Mouse (Mus musculus) layer of hippocampus, adult 9-10 months (tissue): ENCODE data around the gene Ints3.
A peak's percentile ranks its signal among the peaks of the same experiment; 100 is the strongest.

Source experiments
- DNase-seq: peaks from one replicate; pipeline ENCODE4 v3.0.0; 2022; ENCODE audit warnings: low spot score

Gene Ints3

DNA sequence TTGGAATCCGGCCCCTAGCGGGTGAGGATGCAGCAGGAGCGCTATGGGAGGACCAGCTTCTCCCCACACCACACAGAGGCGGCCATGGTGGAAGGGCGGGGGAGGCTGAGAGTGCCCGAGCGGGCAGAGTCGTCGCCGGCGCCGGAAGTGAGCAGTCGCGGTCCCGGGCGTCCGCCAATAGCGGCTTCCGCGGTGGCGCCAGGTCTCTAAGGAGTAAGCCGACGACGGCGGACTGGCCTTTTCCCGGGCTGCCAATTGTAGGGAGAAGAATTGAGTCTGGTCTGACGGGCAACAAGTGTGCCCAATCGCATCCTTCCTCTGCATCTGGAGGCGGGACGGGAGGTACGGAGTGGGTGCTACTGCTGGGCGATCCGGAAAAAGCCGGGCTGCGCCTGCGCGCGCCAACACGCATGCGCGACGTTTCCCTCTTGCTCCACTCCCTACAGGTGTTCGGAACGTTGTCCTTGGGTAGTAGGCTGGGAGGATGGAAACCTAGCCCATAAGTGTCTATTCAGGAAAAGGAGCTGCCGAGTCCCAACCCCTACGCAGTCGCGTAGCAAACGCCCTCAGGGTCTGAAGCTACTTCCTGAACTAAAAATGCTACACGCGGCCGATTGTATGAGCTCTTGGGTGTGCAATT lies at the start of gene Ints3:
Gene Ints3, minus strand, starts transcription at position 242 of the 640 bp plus-strand sequence.
- DNase-seq, result peak; percentile 99

DNA sequence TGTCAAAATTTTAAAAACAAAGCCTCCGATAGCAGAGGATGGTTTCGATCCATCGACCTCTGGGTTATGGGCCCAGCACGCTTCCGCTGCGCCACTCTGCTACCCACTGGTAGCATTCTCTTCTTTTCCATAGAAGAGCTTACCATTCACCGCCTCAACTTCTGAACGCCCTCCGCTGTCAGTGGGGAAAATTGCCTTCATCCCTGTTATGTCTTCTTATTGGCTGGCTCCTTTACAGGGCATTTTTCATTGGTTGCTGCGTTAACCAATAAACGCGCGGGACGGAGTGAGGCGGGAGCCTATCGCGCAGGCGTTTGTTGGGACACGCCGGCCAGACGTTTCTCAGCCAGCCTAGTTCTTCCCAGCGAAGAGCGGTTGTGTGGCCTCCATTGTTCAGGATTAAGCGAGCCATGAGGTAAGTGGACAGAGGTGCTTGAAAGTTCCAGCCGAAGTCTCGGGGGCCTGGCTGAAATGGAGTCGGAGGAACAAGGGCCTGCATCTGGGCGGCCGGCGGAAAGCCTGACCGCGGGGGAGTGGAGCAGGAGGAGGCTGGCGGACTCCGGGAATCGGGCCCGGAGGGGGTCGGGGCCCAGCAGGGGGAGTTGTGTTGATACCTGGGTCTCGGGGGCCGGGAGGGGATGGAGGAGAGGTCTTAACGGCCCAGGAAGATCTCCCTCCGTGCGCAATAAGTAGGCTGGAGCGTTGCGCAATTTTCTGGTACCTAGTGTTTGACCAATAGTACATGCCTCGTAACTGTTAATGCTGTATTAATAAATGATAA lies 42.6 kb upstream of the Ints3 start, which contains the start of gene Ilf2:
Gene Ilf2, plus strand, starts transcription at position 296 of the 781 bp plus-strand sequence.
- peak; percentile 92 for DNase-seq

DNA sequence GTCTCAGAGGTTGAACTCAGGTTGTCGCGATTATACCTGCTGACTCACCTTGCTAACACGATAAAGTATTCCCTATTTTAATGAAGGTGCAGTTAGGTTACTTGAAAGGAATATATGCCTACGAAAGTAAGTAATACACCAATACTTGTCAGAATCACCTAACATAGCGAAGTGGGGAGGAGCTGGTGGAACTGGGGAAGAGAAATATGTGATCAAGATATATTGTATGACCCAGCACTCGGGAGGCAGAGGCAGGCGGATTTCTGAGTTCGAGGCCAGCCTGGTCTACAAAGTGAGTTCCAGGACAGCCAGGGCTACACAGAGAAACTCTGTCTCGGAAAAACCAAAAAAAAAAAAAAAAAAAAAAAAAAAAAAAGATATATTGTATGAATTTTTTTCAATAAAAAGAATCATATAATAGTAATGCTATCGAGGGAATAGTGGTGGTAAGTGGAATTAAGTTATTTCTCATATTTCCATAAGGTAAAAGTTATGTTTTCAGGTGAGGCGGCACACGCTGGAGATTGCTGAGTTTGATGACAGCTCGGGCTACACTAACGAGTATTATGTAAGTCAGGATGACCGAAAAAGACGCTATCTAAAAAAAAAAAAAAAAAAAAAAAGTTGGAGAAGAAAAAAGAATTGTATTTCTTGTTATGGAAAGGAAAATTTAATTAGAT lies 41.9 kb upstream of the Ints3 start:
- DNase-seq, result no peak

DNA sequence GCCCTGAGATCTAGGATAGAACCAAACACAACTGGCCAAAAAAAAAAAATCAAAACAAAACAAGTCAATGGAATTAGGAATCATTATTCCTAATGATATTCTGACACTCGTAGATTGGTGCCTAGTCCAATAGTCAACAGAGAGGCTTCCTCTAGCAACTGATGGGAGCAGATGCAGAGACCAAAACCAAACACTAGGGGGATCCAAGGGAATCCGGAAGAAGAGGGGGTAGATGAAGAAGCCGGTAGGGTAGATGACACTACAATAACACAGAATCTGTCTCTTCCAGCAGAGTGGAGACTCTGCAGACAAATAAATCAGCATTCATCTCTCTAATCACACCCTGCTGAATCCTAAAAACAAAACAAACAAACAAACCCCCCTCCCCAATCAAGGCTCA lies 38.8 kb upstream of the Ints3 start:
- DNase-seq, result no peak

DNA sequence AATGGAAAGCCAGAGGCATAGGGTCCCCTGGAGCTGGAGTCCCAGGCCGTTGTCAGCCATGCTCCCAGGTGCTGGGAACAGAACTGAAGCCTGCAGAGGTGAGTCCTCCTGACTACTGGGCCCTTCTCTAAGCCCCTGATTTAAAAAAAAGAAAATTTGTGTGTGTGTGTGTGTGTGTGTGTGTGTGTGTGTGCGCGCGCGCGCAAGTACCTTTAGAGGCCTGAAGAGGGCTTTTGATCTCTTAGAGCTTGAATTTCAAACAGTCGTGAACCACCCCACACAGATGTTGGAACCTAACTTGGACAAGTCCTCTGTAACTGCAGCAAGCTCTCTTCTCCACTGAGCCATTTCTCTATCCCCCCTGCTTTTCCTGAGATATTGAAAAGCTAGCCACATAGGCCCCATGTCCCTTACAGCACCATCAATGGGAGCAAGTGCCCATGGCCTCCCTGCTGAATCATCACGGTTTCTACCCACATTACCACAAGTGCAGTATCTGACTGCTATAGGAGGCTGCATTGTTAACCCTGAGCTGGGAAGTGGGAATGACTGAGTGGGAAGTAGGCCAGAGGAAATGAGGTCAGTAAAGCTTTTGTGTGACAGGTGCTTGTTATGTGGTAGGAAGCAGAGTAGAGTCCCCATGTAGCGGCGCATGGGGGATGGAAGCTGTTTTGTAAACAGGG lies 34.3 kb upstream of the Ints3 start:
- DNase-seq, result no peak

DNA sequence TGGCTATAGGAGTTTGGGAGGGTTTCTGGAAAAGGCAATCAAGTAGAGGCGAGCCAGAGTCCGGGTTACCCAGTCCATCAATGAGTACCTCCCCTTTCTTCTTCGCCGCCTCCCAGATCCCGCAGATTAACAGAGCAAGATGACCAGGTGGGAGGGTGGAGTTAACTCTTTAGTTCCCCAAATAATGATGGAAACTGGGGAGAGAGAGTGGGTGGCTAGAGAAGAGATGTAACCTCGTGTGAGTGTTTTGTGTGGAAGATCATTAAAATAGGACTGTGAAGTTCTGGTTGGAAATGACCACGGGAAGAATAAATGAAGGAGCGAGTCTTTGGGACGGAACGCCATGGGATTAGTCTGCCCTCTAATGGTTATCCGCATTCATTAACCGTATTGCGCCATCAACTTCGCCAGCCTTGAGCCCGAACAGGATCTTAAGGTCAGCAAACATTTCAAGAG lies 32.9 kb upstream of the Ints3 start:
- DNase-seq, result no peak

DNA sequence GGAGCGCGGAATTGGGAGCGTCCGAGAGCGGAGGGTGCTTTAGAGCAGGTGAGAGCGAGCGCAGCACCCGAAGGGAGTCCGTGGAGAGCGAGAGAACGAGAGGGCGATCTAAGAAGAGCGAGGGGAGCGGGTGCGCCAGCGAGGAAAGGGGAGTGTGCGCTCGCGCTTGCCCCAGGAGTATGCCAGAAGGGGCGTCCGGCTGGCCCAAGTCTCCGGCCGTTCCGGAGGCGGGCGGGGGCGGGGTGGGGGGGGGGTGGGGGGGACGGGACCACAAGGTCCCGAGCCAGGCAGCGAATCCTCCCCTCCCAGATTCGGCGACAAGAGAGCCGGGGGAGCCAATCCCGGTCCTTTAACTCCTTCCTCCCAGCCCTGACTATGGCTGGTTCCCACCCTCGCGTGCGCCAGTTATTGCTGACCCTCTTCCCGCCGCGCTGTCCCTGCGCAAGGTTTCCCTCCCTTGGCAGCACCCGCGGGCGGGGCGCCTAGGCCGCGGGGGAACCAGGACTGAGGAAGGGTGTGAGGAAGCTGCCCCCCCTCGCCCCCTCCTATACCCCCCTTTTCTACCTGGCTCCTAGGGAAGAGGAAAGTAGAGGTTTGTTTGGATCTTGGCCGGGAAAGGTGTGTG lies 32.4 kb upstream of the Ints3 start, which contains the start of gene Npr1:
Gene Npr1, minus strand, starts transcription at position 181 of the 625 bp plus-strand sequence.
- DNase-seq, result no peak

DNA sequence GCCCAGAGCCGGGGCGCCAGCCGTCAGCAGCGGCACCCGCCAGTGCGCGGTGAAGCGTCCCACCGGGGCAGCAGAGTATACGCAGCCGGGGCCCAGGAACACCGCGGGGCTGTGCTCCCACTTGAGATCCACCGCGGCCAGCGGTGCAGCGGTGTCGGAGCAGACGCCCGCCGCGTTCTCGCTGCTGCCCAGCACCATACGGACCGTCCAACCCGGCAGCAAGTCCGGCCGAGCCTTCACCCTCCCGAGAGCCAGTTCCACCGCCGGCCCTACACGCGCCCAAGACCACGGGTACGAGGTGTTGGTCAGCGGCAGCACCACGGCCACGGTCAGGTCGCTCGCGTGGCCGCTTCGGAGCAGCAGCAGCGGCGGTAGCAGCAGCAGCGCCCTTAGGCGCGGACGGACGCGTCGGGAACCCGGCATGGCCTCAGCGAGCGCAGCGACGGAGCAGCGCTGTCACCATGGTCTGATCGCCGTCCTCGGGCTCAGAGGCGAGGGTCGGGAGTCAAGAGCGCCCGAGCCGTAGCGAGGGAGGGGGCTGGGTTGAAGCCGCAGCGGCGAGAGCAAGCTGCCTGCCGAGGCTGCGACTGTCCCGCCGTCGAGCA lies 31.8 kb upstream of the Ints3 start:
- no peak for DNase-seq

DNA sequence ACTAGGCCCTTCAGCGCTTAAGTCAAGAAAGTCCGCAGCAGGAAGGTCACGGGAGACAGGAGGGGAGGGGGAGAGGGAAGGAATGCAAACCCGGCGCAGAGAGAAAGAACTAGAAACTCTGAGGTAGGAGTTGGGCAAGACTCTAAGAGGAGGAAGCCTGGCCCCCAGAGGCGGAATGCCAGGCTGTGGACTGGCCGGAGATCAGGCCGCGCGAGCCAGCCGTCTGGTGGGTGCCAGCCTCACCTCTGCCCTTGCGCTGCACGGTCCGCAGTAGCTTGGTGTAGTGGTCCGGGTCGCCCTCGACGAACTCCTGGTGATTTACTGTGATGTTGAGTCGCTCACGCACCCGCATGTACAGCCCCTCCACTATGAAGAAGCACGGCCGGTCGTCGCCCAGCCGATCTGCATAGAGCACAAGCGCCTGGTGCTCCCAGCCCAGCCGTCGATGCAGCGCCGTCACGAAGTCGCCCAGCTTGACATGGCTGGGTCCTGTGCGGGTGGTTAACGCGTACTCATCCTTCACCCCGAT lies 31.2 kb upstream of the Ints3 start:
- no peak for DNase-seq

DNA sequence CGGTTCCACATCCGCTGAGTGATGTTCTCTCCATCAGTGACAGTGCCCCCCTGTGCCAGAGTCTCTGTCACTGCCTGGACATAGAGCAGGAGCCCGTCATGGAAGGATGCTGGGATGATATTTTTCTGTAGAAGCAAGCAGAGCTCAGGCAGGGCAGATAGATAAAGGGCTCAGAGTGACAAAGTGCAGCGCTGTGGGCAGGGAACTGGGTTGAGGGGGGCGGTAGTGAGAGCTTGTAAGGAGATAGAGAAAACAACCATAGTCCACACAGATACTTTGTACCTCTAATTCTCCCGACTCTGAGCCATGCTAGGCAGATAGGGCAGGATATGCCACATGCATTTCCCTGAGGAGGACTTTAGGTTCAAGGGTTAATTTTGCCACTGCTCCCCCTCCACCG lies 29.2 kb upstream of the Ints3 start:
- no peak for DNase-seq

DNA sequence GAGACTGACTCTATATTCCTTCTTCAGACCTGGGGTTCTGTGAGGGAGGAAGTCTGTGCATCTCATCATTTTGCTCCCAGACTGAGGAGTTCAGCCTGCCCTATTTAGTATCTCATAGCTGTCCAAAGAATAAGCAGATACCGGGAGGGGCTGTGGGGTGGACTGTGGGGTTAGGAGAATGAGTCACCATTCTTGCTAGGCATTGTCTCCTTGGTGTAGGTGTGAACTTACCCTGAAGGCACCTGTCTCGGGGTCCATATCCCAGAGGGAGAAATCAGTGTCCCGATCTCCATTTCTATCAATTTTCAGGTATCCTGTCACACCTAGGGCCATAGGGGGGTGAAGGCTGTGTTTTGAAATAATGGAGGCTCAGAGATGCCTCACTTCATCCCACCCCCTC lies 28.5 kb upstream of the Ints3 start:
- no peak for DNase-seq

DNA sequence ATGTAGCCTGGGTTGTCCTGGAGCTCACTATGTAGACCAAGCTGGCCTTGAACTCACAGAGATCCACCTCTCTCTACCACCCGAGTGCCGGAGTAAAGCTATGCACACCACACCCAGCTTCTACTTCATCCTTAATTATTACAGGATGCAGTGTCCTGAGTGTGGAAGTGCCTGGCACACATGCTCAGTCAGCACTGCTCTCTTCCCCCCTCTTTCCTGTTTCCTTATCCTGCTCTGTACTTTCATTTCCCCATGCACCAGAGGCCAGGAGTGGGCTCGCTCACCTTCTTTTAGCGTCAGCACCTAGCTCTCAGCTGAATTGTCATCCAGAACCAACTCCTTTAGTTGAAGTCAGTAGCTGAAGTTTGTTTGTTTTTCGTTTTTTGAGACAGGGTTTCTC lies 26.9 kb upstream of the Ints3 start:
- DNase-seq, result no peak

DNA sequence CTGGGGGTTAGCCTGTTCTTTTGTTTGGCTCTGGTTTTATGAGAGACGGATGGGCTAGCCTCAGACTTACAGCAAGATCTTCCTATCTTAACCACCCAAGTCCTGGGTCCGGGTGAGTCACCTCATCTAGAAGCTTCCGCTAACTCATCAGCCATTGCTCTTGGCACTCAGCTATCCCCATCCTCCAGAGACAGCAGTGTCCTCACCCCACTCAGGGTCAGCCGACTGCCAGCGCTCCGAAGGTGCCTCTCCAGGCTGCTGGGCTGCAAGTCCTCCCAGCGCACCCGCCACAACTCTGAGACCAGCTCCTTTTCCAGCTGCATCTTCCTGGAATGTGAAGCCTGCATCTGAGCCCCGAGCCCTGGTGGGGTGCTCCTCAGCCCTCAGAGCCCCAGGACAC lies 26.3 kb upstream of the Ints3 start:
- DNase-seq, result no peak

DNA sequence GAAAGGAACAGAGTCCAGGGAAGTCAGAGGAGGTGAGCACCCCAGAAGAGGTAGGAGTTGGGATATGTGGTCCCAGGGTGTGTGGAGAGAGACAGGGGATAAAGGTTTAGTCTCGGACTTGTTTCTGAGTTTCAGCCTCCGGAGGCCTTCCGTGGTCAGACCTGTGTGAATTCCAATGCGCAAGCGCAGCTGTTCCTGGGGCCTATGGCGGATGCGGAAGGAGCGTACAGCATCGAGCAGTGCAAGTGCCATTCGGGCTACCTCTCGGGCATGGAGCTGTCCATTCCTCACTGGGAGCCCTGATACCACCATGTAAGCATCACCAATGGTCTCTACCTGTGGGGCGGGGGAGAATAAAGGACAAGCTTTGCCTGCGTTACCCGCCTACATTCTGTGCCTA lies 21.5 kb upstream of the Ints3 start:
- DNase-seq, result no peak

DNA sequence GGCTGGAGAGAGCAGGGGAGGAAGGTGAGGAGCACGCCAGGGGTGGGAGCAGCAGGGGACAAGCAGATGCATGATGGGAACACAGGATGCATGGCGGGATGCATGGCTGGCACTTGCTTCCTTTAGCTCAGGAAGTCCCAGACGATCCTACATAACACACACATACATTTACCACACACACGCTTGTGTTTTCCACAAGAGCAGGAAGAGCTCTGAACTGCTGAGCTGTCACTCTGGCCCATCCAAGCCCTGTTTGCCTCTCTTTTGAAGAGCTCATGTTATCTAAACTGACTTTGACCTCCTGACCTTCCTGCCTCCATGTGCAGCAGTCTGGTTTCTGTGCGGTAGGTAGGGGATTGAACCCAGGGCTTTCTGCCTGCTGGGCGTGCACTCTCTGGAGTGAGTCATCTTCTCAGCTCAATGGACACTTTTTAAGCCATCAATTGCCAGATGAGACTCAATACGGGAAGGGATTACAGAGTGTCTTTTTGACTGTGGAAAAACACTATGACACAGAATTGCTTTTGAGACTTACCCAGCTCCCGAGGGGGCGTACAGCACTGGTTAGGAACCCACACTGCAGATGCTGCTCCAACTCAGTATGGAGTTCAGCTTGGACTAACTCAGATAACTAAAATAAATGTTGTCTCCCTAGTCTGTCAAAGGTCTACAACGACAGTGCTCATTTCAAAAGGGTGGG lies 18.1 kb upstream of the Ints3 start:
- DNase-seq, result no peak

DNA sequence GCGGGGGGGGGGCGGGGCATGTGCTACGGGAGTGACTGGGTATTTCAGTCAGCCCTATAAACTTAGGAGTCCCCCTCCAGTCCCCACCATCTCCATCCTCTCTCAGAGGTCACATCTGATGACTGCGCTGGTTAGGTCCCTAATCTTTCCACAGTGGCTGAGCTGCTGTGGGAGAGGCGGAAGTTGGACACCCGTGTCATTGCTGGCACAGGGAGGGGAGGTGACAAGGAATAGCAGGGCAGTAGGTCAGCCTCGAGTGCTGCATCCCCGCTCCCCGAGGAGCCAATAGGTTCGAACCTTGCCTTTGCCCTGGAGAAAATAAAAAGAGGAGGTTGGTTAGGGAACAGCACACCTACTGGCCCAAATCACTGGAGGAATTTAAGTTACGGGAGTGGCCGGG lies 17.5 kb upstream of the Ints3 start:
- DNase-seq, result no peak

DNA sequence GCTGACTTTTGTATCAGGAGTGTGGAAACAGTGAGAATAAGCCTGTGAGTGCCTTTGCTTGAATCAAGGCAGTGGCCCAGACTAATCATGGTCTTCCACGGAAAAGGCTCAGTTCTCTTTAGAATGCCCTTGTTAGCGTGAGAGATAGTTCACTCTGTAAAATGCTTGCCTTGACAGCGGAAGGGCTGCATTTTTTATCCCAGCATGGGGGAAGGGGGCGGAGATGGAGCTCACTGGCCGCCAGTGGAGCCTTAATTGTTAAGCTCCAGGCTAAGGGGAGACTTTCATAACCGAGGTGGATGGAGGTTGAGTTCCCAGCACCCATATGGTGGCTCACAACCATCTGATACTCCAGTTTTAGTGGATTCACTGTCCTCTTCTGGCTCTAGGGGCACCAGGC lies 15.2 kb upstream of the Ints3 start:
- no peak for DNase-seq

DNA sequence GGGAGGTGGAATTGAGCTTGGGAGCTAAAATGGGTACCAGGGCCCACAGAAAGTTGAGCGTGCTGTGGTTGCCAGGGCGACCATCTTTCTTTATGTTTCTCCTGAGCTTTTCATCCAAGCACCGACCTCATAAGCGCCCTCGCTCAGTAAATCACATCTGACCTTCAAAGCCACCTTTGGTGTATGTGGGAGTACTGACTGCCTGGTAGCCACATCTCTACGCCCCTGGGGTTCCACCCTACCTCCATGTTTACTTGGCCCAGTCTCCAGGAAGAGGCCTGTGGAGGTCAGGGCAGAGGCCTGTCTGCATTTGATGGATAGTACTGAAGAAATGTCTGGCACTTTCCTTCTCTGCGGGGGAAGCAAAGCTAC lies 13.7 kb upstream of the Ints3 start:
- DNase-seq, result no peak

DNA sequence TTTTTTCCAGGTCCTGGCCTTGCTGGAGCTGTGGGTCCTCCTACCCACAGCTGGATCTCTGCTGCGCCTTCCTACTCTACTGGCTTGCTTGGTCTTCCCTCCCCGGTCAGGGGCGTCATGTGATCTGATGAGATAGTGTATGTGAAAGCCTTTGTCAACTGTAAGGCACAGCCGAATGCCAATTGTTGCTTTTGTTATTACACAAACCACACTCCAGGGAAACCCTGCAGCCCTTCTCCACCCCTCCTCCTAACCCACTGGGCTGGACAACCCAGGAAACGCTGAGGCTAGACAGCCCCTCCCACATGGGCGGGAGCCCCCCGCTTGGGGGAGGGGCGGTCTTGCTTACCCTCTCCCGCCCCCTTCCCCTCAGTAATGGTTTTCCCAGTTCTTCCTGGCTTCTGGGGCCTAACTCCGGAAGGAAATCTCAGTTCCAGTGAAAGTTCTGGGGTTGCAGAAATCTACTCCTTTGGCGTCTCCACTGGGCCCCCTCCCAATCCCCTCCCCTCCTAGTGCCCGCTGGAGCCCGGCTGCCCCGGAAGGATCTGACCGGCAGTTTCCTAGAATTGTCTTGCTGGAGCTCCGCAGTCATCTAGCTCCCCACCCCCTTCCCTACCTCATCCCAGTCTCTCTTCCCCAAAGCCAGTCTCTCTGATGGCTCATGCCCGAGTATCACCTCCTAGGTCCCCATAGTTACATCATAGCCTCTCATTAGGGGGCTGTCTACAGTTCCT lies 13.1 kb upstream of the Ints3 start:
- DNase-seq, result peak; percentile 40
